In the genomic region with DNA sequence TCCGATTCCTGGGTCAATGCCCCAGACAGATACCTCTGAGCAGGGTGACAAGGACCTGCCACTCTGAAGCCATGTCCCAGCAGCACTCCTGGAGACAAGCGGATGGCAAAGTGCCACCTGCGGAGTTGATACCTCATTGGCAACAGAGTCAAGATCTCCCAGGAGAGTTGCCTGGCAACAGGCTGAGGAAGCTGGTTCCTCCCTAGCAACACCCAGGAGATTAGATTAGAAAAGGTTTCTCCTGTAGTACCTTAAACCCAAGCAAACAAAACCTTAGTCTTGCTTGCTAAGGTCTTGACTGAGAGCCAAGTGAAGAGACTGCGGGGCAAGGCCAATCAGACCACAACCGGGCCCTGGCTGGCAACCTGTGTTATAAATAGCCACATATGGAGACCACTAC, we compare ENCODE assay signal across 9 mouse cellular contexts.
DNase-seq lines count a peak whose midpoint lies in the region; ATAC-seq lines count a peak whose summit lies in the region.
"Had no signal": no experiment of that assay in that cellular context is flagged by ENCODE, and none has a peak within 500 bp of the region (broad histone marks: within the 10 kb centered on the region; RNA-seq: fewer than 3 reads in every experiment).

No protein-coding gene starts in this region.

- H3K36me3 ChIP-seq in heart, embryonic 12.5 days: peaks cover 93% of the 10 kb centered on the region

- peak overlapping the region; percentile 24; the same call in 1 of the 2 replicates for H3K9ac ChIP-seq in heart, embryonic 12.5 days

- no peaks in the 10 kb centered on the region for H3K9me3 ChIP-seq in heart, embryonic 12.5 days (replicated peaks)

- no peak overlapping the region for H3K4me2 ChIP-seq in heart, embryonic 12.5 days

- H3K27ac ChIP-seq in heart, embryonic 12.5 days (ENCODE audit: poor library complexity, severe bottlenecking): no peak overlapping the region

- ATAC-seq in heart, embryonic 12.5 days (ENCODE audit: insufficient number of reproducible peaks, low FRiP score): no peak

- peaks cover 16% of the 10 kb centered on the region for H3K4me1 ChIP-seq in heart, embryonic 12.5 days (replicated peaks)

- 48% methylated on average over 5 of the region's 5 CpGs for WGBS in heart, embryonic 12.5 days

- DNase-seq in layer of hippocampus, adult 18-20 months (ENCODE audit: low spot score in 2 of 2): peak; percentile 28 to 43
- DNase-seq in layer of hippocampus, adult 9-11 months: no peak
- DNase-seq in cerebellum, postnatal 10 days: peak; percentile 72 to 77
- DNase-seq in right cerebral cortex, postnatal 4 days: peak; percentile 45
- no peak for DNase-seq in spleen, adult 18-20 months
- DNase-seq in kidney, postnatal 25 days: no peak
- DNase-seq in spleen, postnatal 10 days (ENCODE audit: low spot score in 2 of 2): no peak
- DNase-seq: liver had no signal

- no peak overlapping the region for H3K4me3 ChIP-seq in heart, embryonic 12.5 days

- no peaks in the 10 kb centered on the region for H3K27me3 ChIP-seq in heart, embryonic 12.5 days (replicated peaks)

Comparison
In these comparisons a context has a peak if more than half of its experiments do, and no peak if none do; other contexts are left out.
1. DNase-seq: peak in layer of hippocampus, adult 18-20 months (2 of 2), cerebellum, postnatal 10 days (2 of 2) and right cerebral cortex, postnatal 4 days (single experiment); none in layer of hippocampus, adult 9-11 months (single experiment), spleen, adult 18-20 months (0 of 2), kidney, postnatal 25 days (0 of 2) and spleen, postnatal 10 days (0 of 2).